Mouse (Mus musculus) liver, adult 2 months (tissue): ENCODE data around the gene Fanci. TPM values are rescaled to one million over a fixed set of nuclear protein-coding genes. Genes with fewer than 3 reads are reported as not detected.

ENCODE experiments used
- DNase-seq: peaks from one replicate; pipeline ENCODE4 v3.0.0-alpha.2; 2011; ENCODE audit warnings: low read depth, low spot score; ENCODE audit errors: extremely low read depth
- H3K27ac ChIP-seq: fragments of 200-500 bp; replicated peaks from 2 replicates; pipeline ENCODE4 v1.5.1; 2012; ENCODE audit warnings: low read depth, mild to moderate bottlenecking, control low read depth, inconsistent platforms, low read length; ENCODE audit not compliant: insufficient read depth
- H3K27me3 ChIP-seq: fragments of 200-500 bp; 2 replicates; pipeline ENCODE4 v1.6.1; 2012; ENCODE audit warnings: mild to moderate bottlenecking, moderate library complexity, low read length, inconsistent platforms; ENCODE audit not compliant: control insufficient read depth, insufficient read depth
- H3K36me3 ChIP-seq: fragments of 200-500 bp; 2 replicates; pipeline ENCODE4 v1.6.1; 2012; ENCODE audit warnings: low read length, inconsistent platforms; ENCODE audit not compliant: control insufficient read depth, insufficient read depth
- H3K4me1 ChIP-seq: fragments of 200-500 bp; 2 replicates; pipeline ENCODE4 v1.6.1; 2011; ENCODE audit warnings: low read length; ENCODE audit not compliant: control insufficient read depth, insufficient read depth
- H3K4me3 ChIP-seq: fragments of 200-500 bp; 2 replicates; pipeline ENCODE4 v1.5.1; 2011; ENCODE audit warnings: low read depth, mild to moderate bottlenecking, control low read depth, low read length, moderate library complexity; ENCODE audit not compliant: insufficient read depth
- H3K79me2 ChIP-seq: fragments of 200-500 bp; 2 replicates; pipeline ENCODE4 v1.6.1; 2012; ENCODE audit warnings: inconsistent platforms, mild to moderate bottlenecking, low read length, moderate library complexity; ENCODE audit not compliant: control insufficient read depth, insufficient read depth
- H3K9ac ChIP-seq: fragments of 200-500 bp; 2 replicates; pipeline ENCODE4 v1.6.1; 2012; ENCODE audit warnings: low read depth, mild to moderate bottlenecking, control low read depth, inconsistent platforms, low read length
- CTCF ChIP-seq: fragments of 200-500 bp; IDR thresholded peaks from 2 replicates; pipeline ENCODE4 v1.5.1; 2011; ENCODE audit warnings: low read depth, low read length, control low read depth
- POLR2A ChIP-seq: fragments of 200-500 bp; IDR thresholded peaks from 2 replicates; pipeline ENCODE4 v1.6.1; 2011; ENCODE audit warnings: low read length, control low read depth; ENCODE audit not compliant: insufficient read depth; ENCODE audit errors: extremely low read depth
- WGBS: fragments of 180-500 bp; shearing (Covaris S2); methylation state at CpG from one replicate; pipeline ENCODE4 v1.1.7; 2018; 5-methylcytosine and 5-hydroxymethylcytosine counted together
- polyA plus RNA-seq: library from polyadenylated mRNA; depleted of rRNA; stranded (reverse); fragments of >200 nt; gene quantifications from 2 replicates; pipeline ENCODE4 v1.2.3, GENCODE M21; 2012
- total RNA-seq: library from RNA; depleted of rRNA; stranded (reverse); fragments of >200 nt; gene quantifications from 2 replicates; pipeline ENCODE4 v1.2.3, GENCODE M21; 2014

Gene Fanci
- total and polyA plus RNA-seq, 2 experiments, result 0.02 to 0.18 TPM

DNA sequence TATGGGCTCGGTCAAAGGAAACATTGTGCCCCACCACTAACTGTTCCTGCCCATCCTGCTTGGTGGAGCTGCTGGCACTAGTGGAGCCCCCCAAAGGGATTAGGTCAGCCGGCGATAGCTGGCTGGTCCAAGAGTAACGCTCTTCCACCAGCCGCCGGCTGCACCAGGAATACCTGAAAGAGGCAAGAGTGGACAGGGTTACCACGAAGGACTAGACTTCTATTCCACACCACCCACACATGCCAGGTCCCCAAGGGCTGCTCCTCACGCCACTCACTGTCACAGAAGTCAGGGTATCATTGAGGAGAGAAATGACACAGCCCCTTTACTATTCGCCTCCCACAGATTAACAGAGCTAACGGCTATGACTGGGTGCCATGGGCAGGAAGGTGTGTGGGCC is 70.0 kb downstream of the Fanci start:
- Histone ChIP-seq H3K9ac (no peak overlapping the region), H3K79me2 (peaks cover 11% of the 10 kb centered on the region), H3K27me3 (no peaks in the 10 kb centered on the region), H3K27ac (no peak overlapping the region), H3K4me1 (peaks cover 7% of the 10 kb centered on the region), H3K36me3 (peaks cover 19% of the 10 kb centered on the region), H3K4me3 (no peak overlapping the region)
- no peak for TF ChIP-seq CTCF
- no peak for TF ChIP-seq POLR2A
- no peak for DNase-seq
- WGBS, result 93% methylated on average over 10 of the region's 10 CpGs

DNA sequence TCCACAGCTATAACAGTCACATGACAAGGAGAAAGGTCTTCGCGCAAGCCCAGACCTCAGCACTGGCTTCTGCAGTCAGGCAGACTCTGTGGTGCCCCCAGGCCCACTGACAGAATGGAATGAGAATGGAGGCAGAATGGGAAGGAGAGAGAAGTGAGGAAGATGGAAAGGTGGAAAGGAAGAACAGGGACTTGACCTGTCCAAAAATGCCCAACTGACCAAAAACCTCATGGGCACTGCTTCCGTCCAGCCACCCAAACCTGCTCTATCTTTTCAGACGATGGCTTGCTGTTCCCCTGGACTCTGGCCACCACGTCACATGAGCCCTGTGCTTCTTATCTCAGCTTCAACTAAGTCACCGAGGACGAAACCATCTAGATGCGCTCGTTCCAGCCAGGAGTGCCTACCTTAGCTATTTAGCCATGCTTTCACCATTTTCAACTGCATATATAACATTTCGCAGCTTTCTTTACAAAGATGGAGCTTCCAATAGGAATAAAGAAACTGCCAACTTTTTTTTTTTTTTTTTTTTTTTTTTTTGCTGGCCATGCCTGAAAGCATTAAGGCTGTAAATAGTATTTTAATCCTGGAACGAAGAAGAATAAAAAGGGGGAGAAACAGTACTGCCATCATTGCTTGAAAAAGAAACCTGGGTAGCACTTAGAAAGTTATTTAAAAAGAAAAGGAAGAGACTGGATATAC is 71.8 kb downstream of the Fanci start:
- WGBS, result 70% methylated on average over 11 of the region's 11 CpGs
- DNase-seq, result no peak
- Histone ChIP-seq H3K9ac (no peak overlapping the region), H3K4me3 (no peak overlapping the region), H3K79me2 (peaks cover 11% of the 10 kb centered on the region), H3K27ac (no peak overlapping the region), H3K36me3 (peaks cover 10% of the 10 kb centered on the region), H3K4me1 (peaks cover 9% of the 10 kb centered on the region), H3K27me3 (no peaks in the 10 kb centered on the region)
- TF ChIP-seq POLR2A, result no peak
- no peak for TF ChIP-seq CTCF

- peak overlapping the region; percentile 77 for H3K27ac ChIP-seq
Observed at GRCm38 (mm10) chr7:79464776-79465420, 73.2 kb downstream of the Fanci start.

DNA sequence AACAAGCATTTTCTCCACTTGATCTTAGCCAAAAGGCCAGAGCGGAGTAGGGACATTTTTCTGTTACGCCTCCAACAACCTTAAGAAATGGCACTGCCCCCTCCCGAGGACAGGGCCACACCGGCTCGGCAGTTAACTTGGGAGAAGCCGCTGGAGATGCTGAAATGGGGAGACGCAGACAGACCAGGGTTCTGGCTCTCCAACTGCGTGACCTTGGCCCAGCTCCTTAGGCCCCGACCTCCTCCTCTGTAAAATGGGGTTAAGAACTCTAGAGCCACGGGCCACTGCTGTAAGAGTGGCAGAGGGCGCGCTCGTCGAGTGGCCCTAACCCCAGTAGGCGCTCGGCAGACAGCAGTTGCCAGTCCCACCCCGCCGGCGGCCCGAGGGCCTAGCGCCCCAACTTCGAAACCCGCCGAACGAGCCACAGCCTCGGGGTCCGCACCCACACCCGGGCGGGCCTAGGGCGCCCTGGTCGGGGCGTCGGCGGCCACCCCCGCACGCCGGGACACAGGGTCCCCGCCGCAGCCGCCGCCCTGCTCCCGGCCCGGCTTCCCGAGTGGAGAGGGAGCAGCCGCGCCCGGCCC is 73.8 kb downstream of the Fanci start:
- Histone ChIP-seq H3K79me2 (peaks cover 11% of the 10 kb centered on the region), H3K4me1 (peaks cover 9% of the 10 kb centered on the region), H3K9ac (peak overlapping the region; percentile 94), H3K36me3 (peaks cover 6% of the 10 kb centered on the region), H3K27ac (peak overlapping the region; percentile 77), H3K27me3 (no peaks in the 10 kb centered on the region), H3K4me3 (peak overlapping the region; percentile 81)
- TF ChIP-seq CTCF (no peak), POLR2A (0 out of 2 replicates have a peak, but pooled peaks have one; percentile 9)
- peak; percentile 24 for DNase-seq
- under 1% methylated on average over 47 of the region's 47 CpGs for WGBS

More at GRCm38 (mm10) chr7:79464776-79465420, 73.2 kb downstream of the Fanci start:
- no peak for DNase-seq
- Histone ChIP-seq H3K27me3 (no peaks in the 10 kb centered on the region), H3K4me3 (peak overlapping the region; percentile 81), H3K79me2 (peaks cover 11% of the 10 kb centered on the region), H3K9ac (peak overlapping the region; percentile 94), H3K36me3 (peaks cover 10% of the 10 kb centered on the region), H3K4me1 (peaks cover 9% of the 10 kb centered on the region)
- WGBS, result 37% methylated on average over 47 of the region's 47 CpGs
- TF ChIP-seq POLR2A (no peak), CTCF (no peak)

DNA sequence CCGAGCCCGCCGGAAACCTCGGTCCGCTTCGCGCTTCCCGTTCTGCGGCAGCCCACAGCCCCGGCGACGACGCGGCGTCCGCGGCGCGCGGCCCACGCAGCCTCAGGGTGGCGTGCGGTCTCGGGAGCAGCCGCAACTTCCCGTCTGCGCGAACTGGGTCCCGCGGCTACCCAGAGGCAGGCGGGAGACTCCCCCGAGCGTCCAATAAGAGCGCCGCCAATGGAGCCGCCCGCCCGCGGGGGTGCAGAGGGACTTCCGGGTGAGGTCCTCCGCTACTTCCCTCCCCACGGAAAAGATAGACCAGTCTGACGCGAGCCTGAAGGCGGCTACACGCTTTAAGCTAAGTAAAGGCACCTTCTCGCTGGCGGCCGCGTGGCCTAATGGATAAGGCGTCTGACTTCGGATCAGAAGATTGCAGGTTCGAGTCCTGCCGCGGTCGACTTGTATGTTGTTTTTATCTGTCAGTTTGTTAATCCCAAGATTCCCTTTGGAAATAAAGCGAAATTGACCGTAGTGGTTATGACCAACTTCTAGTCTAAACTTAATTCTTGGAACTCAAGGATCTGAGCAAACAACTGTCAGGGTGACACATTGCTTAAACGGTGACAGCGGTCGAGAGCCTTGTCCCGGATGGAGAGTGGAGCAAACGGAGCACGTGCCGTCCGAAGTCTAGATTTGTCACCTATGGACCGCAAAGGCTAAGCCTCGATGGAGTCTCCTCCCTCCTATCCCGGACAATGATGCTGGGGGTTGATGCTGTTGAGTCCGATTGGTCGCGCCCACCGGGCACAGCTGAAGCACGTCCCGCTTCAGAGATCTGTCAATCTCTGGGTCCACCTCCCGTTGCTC is 74.5 kb downstream of the Fanci start, which contains the start of gene Polg:
TSS of gene Polg (minus strand) at position 310 of the 849 bp plus-strand sequence.
- Histone ChIP-seq H3K9ac (peak within 1 kb of the TSS; percentile 94), H3K27ac (peak within 1 kb of the TSS; percentile 77), H3K36me3 (peaks cover 2% of the 10 kb centered on the region), H3K4me1 (peaks cover 9% of the 10 kb centered on the region), H3K27me3 (no peaks in the 10 kb centered on the region), H3K79me2 (peaks cover 11% of the 10 kb centered on the region), H3K4me3 (peak within 1 kb of the TSS; percentile 81)
- DNase-seq, result peak; percentile 100
- WGBS, result under 1% methylated on average over 76 of the region's 76 CpGs
- TF ChIP-seq CTCF, result no peak
- peak; percentile 83 for TF ChIP-seq POLR2A
